Mouse (Mus musculus): ENCODE measurements around the gene Med7.

GRCm38 (mm10) chr11:46410018-46410563 lies 26.6 kb upstream of the Med7 start:
- TF ChIP-seq CTCF (IDR thresholded peaks at IDR 0.05; ENCODE audit: low read depth): no peak
- no peak for TF ChIP-seq EP300 (IDR thresholded peaks at IDR 0.05; ENCODE audit: low read depth)
